Mouse (Mus musculus) T-helper 2 cell (primary cell): ENCODE results near the gene St5.

Source experiments
- in situ Hi-C: fragments of 300-600 bp; cut with MboI, MseI; formaldehyde crosslinking; loops from one replicate; pipeline ENCODE4 v1.15.1; 2025; ENCODE audit warnings: high pct_unique_total_duplicates

St5 gene

DNA sequence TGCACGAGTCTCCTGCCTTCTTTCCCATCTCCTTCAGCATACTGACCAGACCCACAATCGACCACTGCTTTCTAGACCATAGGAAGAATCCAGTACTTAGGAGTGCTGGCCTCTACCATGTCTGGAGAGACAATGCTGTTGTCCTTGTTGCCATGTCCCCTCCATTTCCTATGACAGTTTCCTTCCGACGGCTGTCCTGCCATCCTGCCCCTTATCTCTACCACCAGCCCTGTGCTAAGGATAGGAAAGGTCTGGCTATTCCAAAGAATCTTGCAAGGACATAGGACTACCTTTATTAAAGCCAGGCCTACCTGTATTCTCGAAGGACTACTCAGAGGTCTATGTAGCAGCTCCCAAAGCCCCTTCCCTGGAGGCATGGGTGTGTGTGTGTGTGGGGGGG lies 171.9 kb downstream of the St5 start:
- in situ Hi-C loops: no loop called here

DNA sequence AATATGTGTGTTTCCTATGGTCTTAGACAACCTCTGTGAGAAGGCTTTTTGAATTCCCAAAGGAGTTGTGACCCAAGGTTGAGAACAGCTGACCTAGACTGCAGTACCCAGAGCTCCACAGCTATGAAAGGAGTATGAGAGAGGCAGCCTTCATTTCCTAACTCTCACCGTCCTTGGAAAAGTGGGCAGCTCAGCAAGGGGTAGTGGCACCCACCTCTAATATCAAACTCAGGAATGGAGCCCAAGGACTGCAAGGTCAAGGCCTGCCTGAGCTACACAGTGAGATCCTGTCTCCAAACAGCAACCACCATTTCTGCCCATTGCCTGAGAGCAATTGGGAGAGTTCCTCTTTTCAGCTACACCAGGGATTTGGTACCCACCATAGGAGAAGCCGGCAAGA lies 173.7 kb downstream of the St5 start:
- in situ Hi-C loops: no loop called here

GRCm38 (mm10) chr7:109528356-109528755 lies 175.0 kb downstream of the St5 start:
- in situ Hi-C loops: no loop called here

GRCm38 (mm10) chr7:109527536-109527935 lies 175.9 kb downstream of the St5 start:
- in situ Hi-C loops: no loop called here

- in situ Hi-C loops: no loop called here
These were observed 177.4 kb downstream of the St5 start for GRCm38 (mm10) chr7:109525740-109526663.

DNA sequence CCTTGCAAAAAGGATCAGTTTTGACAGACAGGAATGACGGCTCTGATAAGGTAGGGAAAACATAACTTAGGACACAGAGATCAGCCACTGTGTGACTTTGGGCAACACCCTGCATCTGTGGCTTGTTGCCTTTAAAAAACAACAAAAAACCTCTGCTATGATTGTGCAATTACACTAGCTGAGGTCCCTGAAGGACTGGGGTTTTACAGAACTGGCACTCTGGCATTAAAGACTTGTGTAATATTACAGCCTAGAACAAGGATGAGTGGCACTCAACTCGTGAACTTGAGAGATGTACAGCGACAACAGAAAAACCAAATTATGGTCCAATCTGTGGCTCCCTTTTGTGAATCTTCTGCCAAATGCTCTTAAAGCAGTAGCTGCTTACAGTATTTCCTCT lies 178.6 kb downstream of the St5 start:
- in situ Hi-C loops: no loop called here

- in situ Hi-C loops: no loop called here
These were observed 179.0 kb downstream of the St5 start for GRCm38 (mm10) chr7:109524442-109524744.

DNA sequence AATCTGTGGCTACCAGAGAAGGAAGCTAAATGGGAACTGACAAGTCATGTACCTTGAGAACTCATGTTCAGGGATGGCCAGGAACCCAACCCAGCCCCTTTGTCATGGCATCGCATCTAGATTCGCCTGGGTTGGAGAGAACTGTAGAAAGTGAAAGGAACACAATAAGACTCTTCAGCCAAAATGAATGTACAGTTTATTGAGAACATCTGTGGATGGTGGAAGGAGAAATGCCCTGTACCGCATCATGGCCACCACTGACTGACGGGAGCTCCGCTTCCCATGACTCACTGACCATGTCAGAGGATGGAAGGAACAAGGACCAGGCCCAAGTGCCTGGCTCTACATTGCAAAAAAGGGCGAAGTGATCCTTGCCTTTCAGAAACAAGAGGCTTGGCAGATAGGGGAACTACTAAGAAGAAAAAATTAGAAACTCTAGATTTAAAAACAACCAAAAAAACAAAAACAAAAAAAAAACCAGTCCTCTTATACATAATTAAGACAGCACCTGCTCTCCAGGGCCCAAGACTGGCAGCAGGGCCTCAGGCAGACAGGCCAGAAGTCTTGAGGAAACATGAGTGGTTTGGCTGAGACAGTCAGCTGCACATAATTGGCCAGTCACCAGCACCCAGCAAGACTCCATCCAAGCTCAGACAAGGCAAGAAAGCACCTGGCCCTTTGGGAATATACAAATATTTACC lies 179.5 kb downstream of the St5 start:
- in situ Hi-C loops: no loop called here

- in situ Hi-C loops: no loop called here
These were observed 180.1 kb downstream of the St5 start for GRCm38 (mm10) chr7:109523304-109523703.

DNA sequence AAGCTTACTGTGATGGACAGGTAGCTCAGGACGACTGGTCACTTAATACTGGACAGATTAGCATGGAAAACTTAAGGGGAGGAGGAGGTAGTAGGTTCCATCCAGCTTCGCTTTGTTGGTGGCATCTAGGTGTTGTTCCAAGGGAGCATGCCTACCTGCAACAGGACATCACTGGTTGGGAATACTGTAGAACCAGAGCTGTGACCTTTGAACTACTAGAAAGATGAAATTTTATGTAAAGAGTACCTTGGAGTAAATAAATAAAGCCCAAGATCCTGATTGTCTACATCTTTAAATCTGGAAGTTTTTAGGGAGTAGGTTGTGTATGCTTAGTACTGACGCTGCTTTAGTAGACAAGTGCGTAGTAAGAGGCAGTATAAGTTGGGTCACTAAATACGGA lies 181.3 kb downstream of the St5 start:
- in situ Hi-C loops: no loop called here

DNA sequence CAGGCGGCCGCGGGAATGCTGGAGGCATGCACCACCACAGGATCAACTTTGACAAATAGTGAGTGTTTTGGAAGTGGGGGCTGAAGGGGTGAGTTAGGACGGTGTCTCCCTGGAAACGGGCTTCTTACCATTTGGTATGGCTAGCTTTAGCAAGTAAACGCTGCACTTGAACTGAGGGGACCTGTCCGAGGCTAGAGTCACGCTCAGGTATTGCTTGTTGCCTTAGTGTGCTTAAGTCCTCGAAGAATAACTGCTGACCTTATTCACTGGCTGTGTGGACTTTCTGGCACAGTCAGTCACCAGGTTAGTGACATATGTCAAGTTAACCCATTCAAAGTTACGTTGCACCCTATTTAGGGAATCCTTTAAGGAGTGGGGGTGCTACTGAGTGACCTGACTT lies 183.5 kb downstream of the St5 start:
- in situ Hi-C loops: no loop called here

DNA sequence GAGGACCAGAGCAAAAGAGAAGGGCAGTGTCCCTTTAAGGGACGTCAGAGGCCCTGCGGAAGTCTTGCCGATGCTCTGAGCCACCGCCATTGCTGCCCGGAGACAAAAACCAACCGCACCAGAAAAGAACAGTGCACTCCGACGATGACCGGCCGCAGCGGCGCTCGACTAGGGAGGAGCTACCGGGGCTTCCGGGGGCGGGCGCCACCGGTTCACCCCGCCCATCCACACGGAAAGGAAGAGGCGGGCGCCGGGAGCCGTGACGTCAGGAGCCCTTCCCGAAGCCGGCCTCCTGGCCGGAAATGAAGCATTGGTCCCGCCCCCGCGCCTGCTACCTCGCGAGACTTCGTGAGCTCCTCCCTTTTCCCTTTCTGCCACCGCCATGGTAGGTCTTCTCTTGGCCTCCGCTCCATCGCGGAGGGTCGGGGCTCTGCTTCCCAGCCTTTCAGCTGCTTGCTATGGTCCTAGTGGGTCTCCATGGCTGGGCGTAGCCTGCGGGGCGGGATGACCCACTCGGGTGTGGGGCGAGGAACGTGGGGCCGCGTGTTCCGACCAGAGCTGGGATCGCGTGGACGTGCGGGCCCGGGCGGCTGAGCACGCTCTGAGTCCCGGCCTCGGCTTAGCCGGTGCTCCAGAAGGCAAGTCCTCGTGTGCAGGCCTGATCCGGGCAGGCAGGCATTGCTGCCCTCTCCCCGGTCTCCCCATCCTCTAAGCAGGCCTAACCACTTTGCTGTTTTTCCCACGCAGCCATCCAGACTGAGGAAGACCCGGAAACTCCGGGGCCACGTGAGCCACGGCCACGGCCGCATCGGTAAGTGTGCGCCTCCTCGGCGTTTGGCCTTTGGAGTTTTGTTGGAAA lies 184.3 kb downstream of the St5 start, which contains the start of gene Rpl27a:
Rpl27a (plus strand) TSS at position 310 of the 859 bp plus-strand sequence.
- in situ Hi-C loops: no loop called here

- in situ Hi-C loops: no loop called here
These were observed 185.2 kb downstream of the St5 start for GRCm38 (mm10) chr7:109518036-109518681.

DNA sequence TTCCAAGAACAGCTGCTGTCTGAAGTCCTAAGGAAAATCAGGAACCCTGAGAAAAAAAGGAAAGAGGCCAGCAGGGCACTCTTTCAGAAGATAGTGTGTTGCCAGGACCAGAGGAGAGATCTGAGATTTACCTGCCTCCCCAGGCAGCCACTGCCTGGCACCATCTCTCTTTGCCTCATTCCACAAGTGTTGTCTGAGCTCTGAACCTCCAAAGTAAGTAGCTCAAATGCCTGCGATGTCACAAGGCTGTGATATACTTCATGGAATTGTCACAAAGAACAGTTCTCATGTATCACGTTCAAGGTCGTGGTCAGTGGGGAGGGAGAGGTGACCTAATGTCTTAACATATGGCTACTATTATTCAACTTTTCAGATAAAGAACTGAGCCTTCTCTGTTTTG lies 186.9 kb downstream of the St5 start:
- in situ Hi-C loops: no loop called here

GRCm38 (mm10) chr7:109511838-109512237 lies 191.6 kb downstream of the St5 start:
- in situ Hi-C loops: no loop called here

GRCm38 (mm10) chr7:109510799-109511198 lies 192.6 kb downstream of the St5 start:
- in situ Hi-C loops: no loop called here

GRCm38 (mm10) chr7:109508034-109508433 lies 195.4 kb downstream of the St5 start, which contains the start of gene Trim66:
Gene Trim66, minus strand, starts transcription at chr7:109508134.
- in situ Hi-C loops: no loop called here

- in situ Hi-C loops: no loop called here
These were observed 195.8 kb downstream of the St5 start for GRCm38 (mm10) chr7:109507572-109507971.

- in situ Hi-C loops: no loop called here
These were observed 196.3 kb downstream of the St5 start for GRCm38 (mm10) chr7:109507119-109507518.

DNA sequence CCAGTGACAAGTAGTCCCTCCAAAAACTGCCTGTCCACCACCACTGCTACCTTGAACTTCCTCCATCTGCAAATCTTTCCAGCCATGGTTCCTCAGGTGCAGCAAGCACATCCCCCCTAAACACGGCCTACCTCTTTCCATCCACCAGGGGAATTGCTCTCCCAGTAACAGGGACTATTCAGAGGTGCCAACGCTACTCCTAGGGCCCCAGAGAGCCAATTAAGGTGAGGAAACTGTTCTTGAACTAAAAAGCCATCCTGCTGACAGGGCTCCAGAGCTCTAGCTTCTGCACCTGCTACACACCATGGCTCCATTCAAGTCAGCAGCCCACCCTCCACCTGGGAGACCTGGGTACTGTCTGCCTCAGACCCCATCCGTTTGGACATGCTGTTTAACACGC lies 205.9 kb downstream of the St5 start:
- in situ Hi-C loops: no loop called here
